Comparison of ENCODE assay signal across 8 mouse cellular contexts in genomic region chr17:32364850-32365249, GRCm38 (mm10). TPM values are rescaled to one million over a fixed set of nuclear protein-coding genes. Genes with fewer than 3 reads are reported as not detected.
DNase-seq lines count a peak whose midpoint lies in the region; ATAC-seq and TF ChIP-seq lines count a peak whose summit lies in the region.

No protein-coding gene starts in this region.

- TF ChIP-seq RAD21 in MEL (IDR thresholded peaks at IDR 0.05; ENCODE audit: low read depth, low read length), result no peak

- peaks cover 5 to 26% of the 10 kb centered on the region in 2 experiments for H3K4me1 ChIP-seq in MEL (ENCODE audit: control insufficient read depth in 1 of 2, insufficient read depth in 2 of 2, low read length in 2 of 2)
- H3K4me1 ChIP-seq in heart, postnatal 0 days (ENCODE audit: control insufficient read depth, insufficient read depth), result peaks cover 17% of the 10 kb centered on the region; the same call in 1 of the 2 replicates

- 58% methylated on average over 5 of the region's 5 CpGs for WGBS in heart, postnatal 0 days
- 51% methylated on average over 5 of the region's 5 CpGs for WGBS in macrophage (ENCODE audit: missing documents)

- H3K79me2 ChIP-seq in MEL (ENCODE audit: control insufficient read depth, insufficient read depth, low read length, poor library complexity) (peaks cover 19% of the 10 kb centered on the region), macrophage (ENCODE audit: inconsistent target) (peaks cover 30% of the 10 kb centered on the region)

- H3K36me3 ChIP-seq in MEL (ENCODE audit: control insufficient read depth in 1 of 2, insufficient read depth in 2 of 2, low read length in 2 of 2) (peaks cover 3 to 19% of the 10 kb centered on the region in 2 experiments; a peak in 3 of 4 replicates), macrophage (ENCODE audit: inconsistent target) (peaks cover 7% of the 10 kb centered on the region; the same call in 1 of the 2 replicates)
- H3K36me3 ChIP-seq in heart, postnatal 0 days (replicated peaks; ENCODE audit: control insufficient read depth, insufficient read depth, low read length), result peaks cover 19% of the 10 kb centered on the region

- H3K27ac ChIP-seq in MEL (ENCODE audit: control insufficient read depth, low read depth, low read length) (peak overlapping the region; percentile 71), macrophage (no peak overlapping the region)
- peak overlapping the region; percentile 64 for H3K27ac ChIP-seq in heart, postnatal 0 days (ENCODE audit: low read depth)

- H3K9ac ChIP-seq in MEL (ENCODE audit: control insufficient read depth, low read depth, low read length, poor library complexity, severe bottlenecking), result peak overlapping the region; percentile 89
- H3K9ac ChIP-seq in heart, postnatal 0 days (replicated peaks; ENCODE audit: low read depth, low read length), result peak overlapping the region; percentile 94; the same call in 1 of the 2 replicates

- H3K27me3 ChIP-seq in MEL (ENCODE audit: control insufficient read depth in 1 of 2, insufficient read depth in 2 of 2, low read length in 2 of 2), result no peaks in the 10 kb centered on the region
- no peaks in the 10 kb centered on the region for H3K27me3 ChIP-seq in heart, postnatal 0 days (ENCODE audit: control insufficient read depth, insufficient read depth, low read length)

- intact Hi-C loops in heart, postnatal 10 days (cut with DNase I), result loop anchor here (2.0 kb wide), 1 partner anchor 24 kb away; the partner anchor contains the start of gene Wiz
- intact Hi-C loops in left cerebral cortex, postnatal 14 days (cut with DNase I), result loop anchor here (2.0 kb wide), 1 partner anchor 18 kb away; no protein-coding TSS in a partner anchor

- no peak for TF ChIP-seq EP300 in MEL (IDR thresholded peaks at IDR 0.05; ENCODE audit: low read depth in 1 of 2, low read length in 2 of 2)
- TF ChIP-seq EP300 in heart, postnatal 0 days (IDR thresholded peaks at IDR 0.05; ENCODE audit: low read depth), result no peak

- DNase-seq in heart, adult 11 months, result peak; percentile 89
- DNase-seq in heart, postnatal 10 days, result no peak
- peak; percentile 65 for DNase-seq in MEL (ENCODE audit: low read depth, low spot score)
- no peak for DNase-seq in heart, postnatal 0 days (ENCODE audit: low spot score)
- DNase-seq in thymus, postnatal 25 days, result no peak
- no peak for DNase-seq in left cerebral cortex, postnatal 14 days (ENCODE audit: low spot score in 2 of 2)
- DNase-seq in ovary, adult 18-20 months (ENCODE audit: low spot score), result no peak

- H3K9me3 ChIP-seq in MEL (replicated peaks; ENCODE audit: insufficient read depth, low read length), result no peaks in the 10 kb centered on the region
- no peaks in the 10 kb centered on the region for H3K9me3 ChIP-seq in heart, postnatal 0 days (replicated peaks; ENCODE audit: control insufficient read depth, low read length)

- H3K4me3 ChIP-seq in MEL (ENCODE audit: control insufficient read depth in 1 of 2, insufficient read depth in 1 of 2, low read depth in 2 of 2, low read length in 2 of 2), result peak overlapping the region; percentile 55 to 94
- peak overlapping the region; percentile 92 for H3K4me3 ChIP-seq in heart, postnatal 0 days (ENCODE audit: low read depth, low read length)
- peak overlapping the region; percentile 29 for H3K4me3 ChIP-seq in macrophage (ENCODE audit: inconsistent target)

- TF ChIP-seq CTCF in MEL (IDR thresholded peaks at IDR 0.05 in 2 of 3, conservative IDR thresholded peaks at IDR 0.05 in 1 of 3; ENCODE audit: control insufficient read depth in 1 of 3, insufficient read depth in 1 of 3, low read depth in 2 of 3, low read length in 3 of 3, poor library complexity in 1 of 3, severe bottlenecking in 1 of 3), result no peak; a peak in 1 of 6 replicates
- no peak for TF ChIP-seq CTCF in heart, postnatal 0 days (IDR thresholded peaks at IDR 0.05; ENCODE audit: low read depth)

- H3K4me2 ChIP-seq in heart, postnatal 0 days (ENCODE audit: low read depth, low read length), result peak overlapping the region; percentile 84

- no peak for TF ChIP-seq POLR2A in MEL (IDR thresholded peaks at IDR 0.05; ENCODE audit: control insufficient read depth in 1 of 2, insufficient read depth in 1 of 2, low read depth in 1 of 2, low read length in 2 of 2, poor library complexity in 1 of 2)

- no peak for ATAC-seq in heart, postnatal 0 days (ENCODE audit: insufficient read depth, low read depth)

TF ChIP-seq in MEL, 35 proteins besides CTCF, POLR2A, EP300 and RAD21 (continues in another document):
- no peak for TF ChIP-seq TAL1 (IDR thresholded peaks at IDR 0.05; ENCODE audit: low read length)
- no peak for TF ChIP-seq MXI1 (IDR thresholded peaks at IDR 0.05; ENCODE audit: low read depth, low read length)
- 0 out of 2 replicates have a peak, but pooled peaks have one; percentile 27 for TF ChIP-seq MYC (IDR thresholded peaks at IDR 0.05; ENCODE audit: low read depth, low read length)

RNA-seq across cellular contexts. Expression of gene Akap8l, which starts 14.4 kb away (rescaled TPM):
- total RNA-seq in heart, postnatal 10 days (2021), result 10 to 100 TPM; 46.6 to 51.8 TPM
- 34.1 and 40.0 TPM in 2 replicates for total RNA-seq in MEL (2012; rRNA removed)
- 10 to 100 TPM in 1 of 2 experiments, not detected in 1; 63.8 TPM for polyA plus RNA-seq in MEL (2012; ENCODE audit: insufficient read depth in 1 of 2, insufficient read length in 2 of 2, low read depth in 1 of 2, low replicate concordance in 2 of 2, missing spikeins in 1 of 2)
- 38.5 and 80.6 TPM in 2 replicates for total RNA-seq in heart, postnatal 0 days (2014; rRNA removed; ENCODE audit: low replicate concordance)
- polyA plus RNA-seq in heart, postnatal 0 days (2015; fragmentation: Nextera tagmentation; extraction: Ambion mirVana), result 66.4 and 70.8 TPM in 2 replicates
- 100 to 1,000 TPM in 20 of 26 experiments, 10 to 100 TPM in 6; 36.7 to 321 (median 192) TPM for total RNA-seq in macrophage (2018; cell fraction: chromatin; rRNA removed)
- 10 to 100 TPM; 14.7 to 32.3 (median 21.5) TPM for total RNA-seq in macrophage (2018; cell fraction: cytosol; rRNA removed)
- 100 to 1,000 TPM in 9 of 26 experiments, 10 to 100 TPM in 17; 24.8 to 179 (median 86.1) TPM for total RNA-seq in macrophage (2018; cell fraction: nucleus; rRNA removed)
- 20.2 to 41.0 TPM (median 33.8 TPM) in 3 replicates for polyA plus RNA-seq in macrophage (2018)
- 100 to 1,000 TPM; 164 to 175 TPM for total RNA-seq in left cerebral cortex, postnatal 14 days (2021)

RNA-seq across cellular contexts. Expression of gene Wiz, which starts 24.4 kb away (rescaled TPM):
- total RNA-seq in heart, postnatal 10 days (2021), result 10 to 100 TPM; 29.5 to 30.7 TPM
- 4.4 and 5.6 TPM in 2 replicates for total RNA-seq in MEL (2012; rRNA removed)
- 10 to 100 TPM in 1 of 2 experiments, not detected in 1; 44.1 TPM for polyA plus RNA-seq in MEL (2012; ENCODE audit: insufficient read depth in 1 of 2, insufficient read length in 2 of 2, low read depth in 1 of 2, low replicate concordance in 2 of 2, missing spikeins in 1 of 2)
- total RNA-seq in heart, postnatal 0 days (2014; rRNA removed; ENCODE audit: low replicate concordance), result 14.2 and 21.4 TPM in 2 replicates
- 6.8 and 7.0 TPM in 2 replicates for polyA plus RNA-seq in heart, postnatal 0 days (2015; fragmentation: Nextera tagmentation; extraction: Ambion mirVana)
- 10 to 100 TPM; 14.3 to 57.5 (median 28.5) TPM for total RNA-seq in macrophage (2018; cell fraction: chromatin; rRNA removed)
- total RNA-seq in macrophage (2018; cell fraction: cytosol; rRNA removed), result 10 to 100 TPM; 15.7 to 26.8 (median 20.3) TPM
- total RNA-seq in macrophage (2018; cell fraction: nucleus; rRNA removed), result 10 to 100 TPM; 16.8 to 46.4 (median 26.0) TPM
- 15.9 to 20.7 TPM (median 17.5 TPM) in 3 replicates for polyA plus RNA-seq in macrophage (2018)
- total RNA-seq in left cerebral cortex, postnatal 14 days (2021), result 10 to 100 TPM; 78.0 to 85.2 TPM

RNA-seq across cellular contexts. Expression of gene Rasal3, which starts 38.5 kb away (rescaled TPM):
- 1 to 10 TPM in 1 of 2 experiments, under 1 TPM in 1; 0.55 to 1.3 TPM for total RNA-seq in heart, postnatal 10 days (2021)
- total RNA-seq in MEL (2012; rRNA removed), result 0.04 TPM in 1 of 2 replicates, not detected in the other
- polyA plus RNA-seq in MEL (2012; ENCODE audit: insufficient read depth in 1 of 2, insufficient read length in 2 of 2, low read depth in 1 of 2, low replicate concordance in 2 of 2, missing spikeins in 1 of 2) (under 1 TPM in 1 of 2 experiments, not detected in 1; 0.04 TPM), macrophage (2018) (8.2 to 22.5 TPM (median 8.9 TPM) in 3 replicates)
- total RNA-seq in heart, postnatal 0 days (2014; rRNA removed; ENCODE audit: low replicate concordance), result 7.3 and 15.0 TPM in 2 replicates
- polyA plus RNA-seq in heart, postnatal 0 days (2015; fragmentation: Nextera tagmentation; extraction: Ambion mirVana), result 0.40 TPM in 2 replicates
- 10 to 100 TPM in 22 of 26 experiments, 1 to 10 TPM in 4; 5.0 to 76.7 (median 30.6) TPM for total RNA-seq in macrophage (2018; cell fraction: chromatin; rRNA removed)
- 10 to 100 TPM in 20 of 26 experiments, 1 to 10 TPM in 6; 6.7 to 18.1 (median 12.4) TPM for total RNA-seq in macrophage (2018; cell fraction: cytosol; rRNA removed)
- total RNA-seq in macrophage (2018; cell fraction: nucleus; rRNA removed), result 10 to 100 TPM in 23 of 26 experiments, 1 to 10 TPM in 3; 5.5 to 55.5 (median 22.9) TPM
- total RNA-seq in left cerebral cortex, postnatal 14 days (2021), result 1 to 10 TPM; 3.0 TPM

RNA-seq across cellular contexts. Expression of gene Akap8, which starts 43.8 kb away (rescaled TPM):
- 10 to 100 TPM; 62.0 to 72.8 TPM for total RNA-seq in heart, postnatal 10 days (2021)
- total RNA-seq in MEL (2012; rRNA removed), result 80.3 and 101 TPM in 2 replicates
- polyA plus RNA-seq in MEL (2012; ENCODE audit: insufficient read depth in 1 of 2, insufficient read length in 2 of 2, low read depth in 1 of 2, low replicate concordance in 2 of 2, missing spikeins in 1 of 2), result 100 to 1,000 TPM in 1 of 2 experiments, 10 to 100 TPM in 1; 77.9 to 127 TPM
- 65.8 and 110 TPM in 2 replicates for total RNA-seq in heart, postnatal 0 days (2014; rRNA removed; ENCODE audit: low replicate concordance)
- polyA plus RNA-seq in heart, postnatal 0 days (2015; fragmentation: Nextera tagmentation; extraction: Ambion mirVana), result 31.0 and 40.2 TPM in 2 replicates
- total RNA-seq in macrophage (2018; cell fraction: chromatin; rRNA removed), result 100 to 1,000 TPM in 24 of 26 experiments, 10 to 100 TPM in 2; 74.8 to 513 (median 284) TPM
- total RNA-seq in macrophage (2018; cell fraction: cytosol; rRNA removed), result 10 to 100 TPM in 25 of 26 experiments, 1 to 10 TPM in 1; 9.3 to 42.5 (median 29.9) TPM
- 100 to 1,000 TPM in 13 of 26 experiments, 10 to 100 TPM in 13; 43.1 to 200 (median 107) TPM for total RNA-seq in macrophage (2018; cell fraction: nucleus; rRNA removed)
- polyA plus RNA-seq in macrophage (2018), result 38.9 to 55.8 TPM (median 43.9 TPM) in 3 replicates
- total RNA-seq in left cerebral cortex, postnatal 14 days (2021), result 10 to 100 TPM; 75.3 to 84.7 TPM

RNA-seq across cellular contexts. Expression of gene Pglyrp2, which starts 59.1 kb away (rescaled TPM):
- total RNA-seq in heart, postnatal 10 days (2021), result under 1 TPM in 1 of 2 experiments, not detected in 1; 0.29 TPM
- 1.8 and 2.5 TPM in 2 replicates for total RNA-seq in MEL (2012; rRNA removed)
- polyA plus RNA-seq in MEL (2012; ENCODE audit: insufficient read depth in 1 of 2, insufficient read length in 2 of 2, low read depth in 1 of 2, low replicate concordance in 2 of 2, missing spikeins in 1 of 2) (1 to 10 TPM in 1 of 2 experiments, not detected in 1; 3.5 TPM), macrophage (2018) (not detected in 3 replicates)
- not detected in 2 replicates for total RNA-seq in heart, postnatal 0 days (2014; rRNA removed; ENCODE audit: low replicate concordance)
- polyA plus RNA-seq in heart, postnatal 0 days (2015; fragmentation: Nextera tagmentation; extraction: Ambion mirVana), result not detected in 2 replicates
- not detected for total RNA-seq in macrophage (2018; cell fraction: chromatin; rRNA removed)
- under 1 TPM in 1 of 26 experiments, not detected in 25; 0.09 TPM for total RNA-seq in macrophage (2018; cell fraction: cytosol; rRNA removed)
- total RNA-seq in macrophage (2018; cell fraction: nucleus; rRNA removed), result not detected
- total RNA-seq in left cerebral cortex, postnatal 14 days (2021), result not detected

Comparison
In these comparisons a context has a peak if more than half of its experiments do, and no peak if none do; other contexts are left out.
1. DNase-seq: peak in heart, adult 11 months (single experiment) and MEL (single experiment); none in heart, postnatal 10 days (0 of 2), heart, postnatal 0 days (single experiment), thymus, postnatal 25 days (single experiment), left cerebral cortex, postnatal 14 days (0 of 2) and ovary, adult 18-20 months (single experiment).
2. H3K4me3 ChIP-seq: peak in every context shown above with its lines; median percentile 92 in heart, postnatal 0 days; 74 in MEL; 29 in macrophage.